Mouse (Mus musculus) spleen, adult 2 months (tissue): Measurements from ENCODE around the gene S100a2.

ENCODE experiments used
- CTCF ChIP-seq: fragments of 200-500 bp; IDR thresholded peaks from 2 replicates; pipeline ENCODE4 v1.5.1; 2011; ENCODE audit warnings: mild to moderate bottlenecking, inconsistent platforms; ENCODE audit not compliant: insufficient read depth, insufficient read length, insufficient replicate concordance; ENCODE audit errors: extremely low read depth
- POLR2A ChIP-seq: fragments of 200-500 bp; IDR thresholded peaks from 2 replicates; pipeline ENCODE4 v1.6.1; 2011; ENCODE audit warnings: low read depth, low read length, inconsistent platforms

- no peak for TF ChIP-seq CTCF
- TF ChIP-seq POLR2A = no peak
Observed at GRCm38 (mm10) chr3:90609102-90609501, 19.1 kb downstream of the S100a2 start.
